Mouse (Mus musculus) CD8-positive naive resting alpha-beta T cell, adult 2 months (primary cell): ENCODE results near the gene Vps33a.
"Not testable (repeated sequence)": the region's sequence is repeated elsewhere in the genome, so short reads cannot be mapped to it uniquely, and the experiment has no call there.

Source experiments
- DNase-seq, 2 experiments: peaks; one replicate each; pipeline ENCODE4 v3.0.0; 2022; ENCODE audit warnings: low read depth in 2 of 2, low spot score in 2 of 2

Gene Vps33a

DNA sequence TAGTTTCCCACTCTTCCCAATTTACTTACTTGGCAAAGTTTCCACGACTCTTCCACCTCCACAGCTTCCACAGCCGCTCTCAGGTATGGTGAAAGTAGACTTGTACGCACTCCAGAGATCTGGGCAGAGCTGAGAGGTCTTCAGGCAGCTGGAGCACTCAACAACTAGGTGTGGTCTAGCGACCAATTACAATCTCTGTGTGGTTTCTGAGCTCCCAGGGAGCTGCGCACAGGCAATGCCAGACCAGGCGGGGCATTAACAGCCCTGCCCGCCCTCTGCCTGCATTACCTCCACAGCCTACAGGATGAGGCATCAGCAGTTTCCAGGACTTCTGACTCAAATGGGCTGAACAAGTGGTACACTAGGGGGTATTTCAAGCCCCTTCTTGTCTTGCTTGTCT lies 47.6 kb downstream of the Vps33a start, which contains the start of gene Gm49027:
Gene Gm49027 (minus strand): TSS at position 208 of the 400 bp plus-strand sequence.
- no peak for DNase-seq

DNA sequence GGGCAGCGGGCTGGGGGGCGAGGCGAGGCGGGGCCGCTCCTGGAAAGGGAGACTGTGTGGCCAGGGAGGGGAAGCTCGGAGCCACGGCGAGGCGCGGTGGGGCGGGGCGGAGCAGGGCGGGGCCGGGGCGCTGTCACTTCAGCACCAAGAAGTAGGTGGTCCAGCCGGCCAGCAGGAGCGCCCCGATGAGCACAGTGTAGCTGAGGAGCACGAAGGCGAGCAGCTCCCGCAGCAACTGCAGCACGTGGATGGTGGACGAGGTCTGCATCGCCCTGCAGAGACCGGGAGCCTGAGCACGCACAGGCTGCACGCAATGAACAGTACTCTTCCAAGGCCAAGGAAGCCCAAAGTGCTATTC lies 48.5 kb downstream of the Vps33a start:
- DNase-seq: no peak

- peak; percentile 96 to 99 for DNase-seq
Observed at GRCm38 (mm10) chr5:123523692-123524392, 49.0 kb downstream of the Vps33a start, which contains the start of gene Diablo. Gene Diablo (minus strand): TSS chr5:123524176.

- no peak for DNase-seq
Observed at GRCm38 (mm10) chr5:123522166-123522565, 50.7 kb downstream of the Vps33a start.

GRCm38 (mm10) chr5:123521621-123522020 lies 51.2 kb downstream of the Vps33a start:
- DNase-seq: no peak

DNA sequence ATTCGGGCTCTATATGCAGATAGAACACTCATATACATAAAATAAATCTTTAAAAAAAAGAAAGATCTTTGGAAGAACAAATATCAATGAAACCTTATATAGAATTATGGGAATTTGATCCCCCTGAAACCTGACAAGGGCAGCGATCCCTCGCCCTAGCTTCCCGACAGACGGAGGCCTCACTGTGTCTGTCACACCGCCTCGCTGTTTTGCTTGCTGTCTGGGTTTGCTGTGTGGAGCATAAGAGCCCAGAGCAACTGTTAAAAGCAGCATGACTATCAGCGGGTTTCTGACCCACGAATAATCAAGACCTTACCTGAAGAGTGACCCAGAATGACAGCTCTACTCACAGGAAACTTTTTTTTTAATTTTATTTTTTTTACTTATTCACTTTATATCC lies 52.2 kb downstream of the Vps33a start:
- DNase-seq: no peak

- DNase-seq: no peak
Observed at GRCm38 (mm10) chr5:123514871-123515270, 58.0 kb downstream of the Vps33a start.

DNA sequence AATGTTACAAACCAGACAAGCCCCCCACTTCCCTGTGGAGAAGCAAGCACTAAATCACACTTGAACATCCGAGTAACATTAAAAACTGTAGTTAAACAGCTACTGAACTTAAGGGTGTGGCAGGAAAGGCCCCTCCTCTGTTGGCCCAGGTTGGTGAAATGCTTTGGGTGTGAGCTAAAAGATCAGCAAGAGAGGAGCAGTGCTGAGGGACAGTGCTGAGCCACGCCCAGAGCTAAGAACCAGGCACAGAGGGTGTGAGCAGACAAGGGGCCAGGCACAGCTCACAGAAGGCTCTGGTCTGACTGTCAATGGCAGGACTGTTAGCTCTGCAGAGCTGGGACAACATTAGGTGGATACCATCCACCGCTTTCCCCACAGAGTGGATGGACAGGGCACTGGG lies 60.7 kb downstream of the Vps33a start:
- no peak for DNase-seq

GRCm38 (mm10) chr5:123511426-123511825 lies 61.4 kb downstream of the Vps33a start:
- not testable (repeated sequence) for DNase-seq

DNA sequence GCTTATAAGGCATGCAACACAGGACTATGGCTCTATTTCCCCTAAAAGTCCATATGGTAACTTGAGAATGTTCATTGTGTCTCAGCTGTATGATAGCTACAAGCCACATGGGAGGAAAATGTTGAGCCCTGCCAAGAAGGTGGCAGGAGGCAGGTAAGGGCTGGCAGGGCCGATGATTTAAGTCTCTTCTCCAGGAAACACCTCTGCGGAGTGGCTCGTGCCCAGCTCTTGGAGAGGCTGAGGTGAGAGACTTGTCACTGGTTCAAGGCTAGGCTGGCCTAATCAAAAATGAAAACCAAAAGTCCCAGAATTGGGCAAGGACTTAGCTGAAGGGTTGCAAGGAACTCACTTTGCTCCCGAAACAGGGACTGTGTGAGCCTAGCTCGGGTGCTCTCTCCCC lies 62.7 kb downstream of the Vps33a start, which contains the start of gene B3gnt4:
Gene B3gnt4 (plus strand): TSS at position 301 of the 400 bp plus-strand sequence.
- DNase-seq: no peak

GRCm38 (mm10) chr5:123508921-123509320 lies 63.9 kb downstream of the Vps33a start:
- DNase-seq: no peak

DNA sequence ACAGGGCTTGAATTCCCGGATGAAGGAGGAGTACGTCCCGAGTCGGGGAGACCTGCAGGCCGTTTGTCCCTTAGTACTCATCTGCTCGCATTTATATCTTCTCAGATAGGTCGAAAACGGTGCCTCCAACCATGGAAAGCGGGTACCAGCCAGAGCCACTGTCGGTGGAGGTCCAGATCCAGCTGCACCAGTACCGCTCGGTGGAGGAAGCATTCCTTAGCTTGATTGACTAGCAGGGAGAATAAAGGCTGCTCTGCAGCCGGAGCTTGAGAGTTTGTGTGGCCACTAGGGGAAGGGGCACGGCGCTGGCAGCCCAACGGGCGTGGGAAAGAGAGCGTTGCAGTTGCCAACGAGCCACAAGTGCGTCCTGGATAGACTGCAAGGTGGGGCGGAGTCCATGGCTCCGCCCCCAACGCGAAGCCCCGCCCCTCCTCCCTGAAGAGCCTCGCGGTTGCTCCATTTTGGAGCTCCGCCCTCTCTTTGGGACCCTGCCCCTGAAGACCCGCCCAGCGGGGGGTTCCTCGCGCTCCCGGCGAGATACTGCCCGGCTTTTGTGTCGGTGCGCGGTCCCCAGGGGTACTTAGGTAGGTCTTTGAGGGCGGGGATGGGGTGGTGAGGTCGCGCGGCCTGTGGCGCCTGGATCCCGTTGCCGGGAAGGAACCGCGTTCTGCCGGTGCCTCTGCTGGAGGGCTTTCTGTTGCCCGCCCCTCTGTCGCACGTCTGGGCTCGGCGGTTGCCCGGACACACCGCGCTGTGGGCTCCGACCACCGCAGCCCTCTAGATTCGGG lies 64.7 kb downstream of the Vps33a start:
- peak; percentile 30 to 62 for DNase-seq

GRCm38 (mm10) chr5:123501973-123502372 lies 70.9 kb downstream of the Vps33a start:
- DNase-seq: no peak

DNA sequence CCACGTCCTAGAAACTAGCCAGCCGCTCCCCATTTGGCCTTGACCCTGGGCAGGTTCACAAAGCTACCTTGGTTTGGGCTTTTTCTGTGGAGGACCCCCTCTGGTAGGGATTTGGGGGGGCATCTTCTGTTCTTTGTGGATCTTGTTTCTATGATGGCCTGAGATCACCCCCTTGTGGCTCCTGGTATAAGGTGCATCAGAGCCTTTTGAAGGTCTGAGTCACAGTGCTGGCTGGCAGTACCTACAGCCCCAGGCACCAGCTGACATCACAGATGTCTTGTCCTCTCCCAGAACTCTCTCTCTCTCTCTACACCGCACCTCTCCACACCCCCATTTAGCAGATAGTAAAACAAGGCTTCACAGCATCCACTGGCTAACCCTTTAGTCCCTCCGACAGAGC lies 73.1 kb downstream of the Vps33a start:
- DNase-seq: no peak

- DNase-seq: no peak
Observed at GRCm38 (mm10) chr5:123489935-123490334, 82.9 kb downstream of the Vps33a start.

DNA sequence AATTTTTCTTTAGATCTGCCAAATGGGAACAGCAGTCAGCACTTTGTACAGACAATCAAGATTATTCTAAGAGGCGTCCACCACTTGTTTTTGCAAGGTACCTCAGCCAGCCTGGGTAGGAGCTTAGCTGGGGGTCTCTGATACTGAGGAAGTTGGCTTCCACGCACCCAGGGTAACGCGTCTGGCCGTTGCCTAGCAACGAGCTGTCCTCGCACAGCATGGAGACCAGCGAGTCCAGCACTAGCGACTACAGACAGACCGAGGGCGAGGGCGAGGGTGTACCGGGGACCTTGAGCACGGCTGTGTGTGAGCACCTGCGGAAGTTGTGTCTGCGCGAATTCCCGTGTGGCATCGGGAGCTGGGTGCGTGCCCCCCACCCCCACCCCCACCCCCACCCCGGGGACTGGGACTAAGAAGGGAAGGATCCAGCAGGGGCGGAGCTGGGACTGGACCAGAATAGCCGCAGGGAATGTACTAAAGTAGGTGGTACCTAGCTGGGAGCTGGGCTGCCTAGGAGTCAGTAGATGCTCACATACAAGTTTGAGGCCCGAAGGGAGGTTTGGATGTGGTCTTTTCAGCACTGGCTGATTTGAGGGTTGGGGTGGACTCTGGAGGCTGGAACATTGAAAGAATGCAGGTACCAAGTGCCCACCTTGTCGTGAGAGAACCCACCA lies 83.6 kb downstream of the Vps33a start, which contains the start of the genes Lrrc43 and Il31:
Gene Lrrc43 (plus strand): TSS at position 194 of the 674 bp plus-strand sequence.
Gene Il31 (minus strand): TSS at position 378 of the 674 bp plus-strand sequence.
- no peak for DNase-seq

DNA sequence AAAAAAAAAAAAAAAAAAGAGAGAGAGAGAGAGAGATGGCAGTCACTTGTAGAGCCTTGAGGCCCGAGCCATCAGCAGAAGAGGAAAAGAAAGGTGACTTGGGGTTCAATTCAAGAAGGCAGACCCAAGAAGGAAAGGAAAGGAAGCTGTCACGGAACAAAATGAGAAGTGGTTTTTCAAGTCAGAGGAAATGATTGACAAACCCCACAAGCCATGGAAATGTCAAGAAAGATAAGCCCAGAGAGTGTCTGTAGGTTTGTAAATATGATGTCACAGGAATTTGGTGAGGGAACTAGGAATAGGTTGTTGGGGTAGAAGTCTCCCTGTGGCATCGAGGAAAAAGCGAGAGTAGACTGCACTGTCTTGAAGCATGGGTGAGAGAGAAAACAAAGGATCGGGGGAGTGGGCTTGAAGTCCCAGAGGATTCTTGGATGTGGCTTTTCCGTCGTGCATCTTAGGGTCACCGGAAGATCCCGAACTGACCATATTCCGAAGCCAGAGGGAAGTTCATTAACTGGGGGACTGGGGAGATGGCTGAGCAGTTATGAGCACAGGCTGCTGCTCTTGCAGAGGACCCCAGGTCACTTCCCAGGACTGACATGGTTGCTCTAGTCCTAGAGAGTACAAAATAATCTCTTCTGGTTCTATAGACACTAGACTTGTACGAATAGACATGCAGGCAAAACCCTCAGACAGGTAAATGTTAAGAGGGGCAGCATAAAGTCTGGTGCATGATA lies 85.0 kb downstream of the Vps33a start:
- DNase-seq: no peak
